Mouse (Mus musculus) liver, embryonic 11.5 days (tissue): ENCODE measurements around the gene Rtn3. TPM values are rescaled to one million over a fixed set of nuclear protein-coding genes. Genes with fewer than 3 reads are reported as not detected.
"Not testable (repeated sequence)": the region's sequence is repeated elsewhere in the genome, so short reads cannot be mapped to it uniquely, and the experiment has no call there.

Experiments used
- ATAC-seq: fragments of 200-750 bp; cut with Nextera tagmentation; replicated peaks from 2 replicates; pipeline ENCODE4 v1.8.0; 2017; ENCODE audit warnings: moderate number of reproducible peaks, mild to moderate bottlenecking, moderate TSS enrichment, moderate library complexity; ENCODE audit not compliant: low FRiP score
- DNase-seq: peaks from one replicate; pipeline ENCODE4 v3.0.0-alpha.2; 2017; ENCODE audit warnings: low spot score
- H3K27ac ChIP-seq: fragments of 300-500 bp; sonication (generic); 2 replicates; pipeline ENCODE4 v1.5.1; 2014; ENCODE audit warnings: mild to moderate bottlenecking, low read depth, low read length, control low read depth
- H3K27me3 ChIP-seq: fragments of 300-500 bp; sonication (generic); replicated peaks from 2 replicates; pipeline ENCODE4 v1.6.1; 2014; ENCODE audit warnings: low read length, mixed read lengths; ENCODE audit not compliant: control insufficient read depth, insufficient read depth
- H3K36me3 ChIP-seq: fragments of 300-500 bp; sonication (generic); 2 replicates; pipeline ENCODE4 v1.6.1; 2014; ENCODE audit warnings: mild to moderate bottlenecking, low read length, moderate library complexity, mixed read lengths; ENCODE audit not compliant: control insufficient read depth, insufficient read depth
- H3K4me1 ChIP-seq: fragments of 300-500 bp; sonication (generic); replicated peaks from 2 replicates; pipeline ENCODE4 v1.6.1; 2014; ENCODE audit warnings: low read length, mixed read lengths; ENCODE audit not compliant: control insufficient read depth, insufficient read depth
- H3K4me2 ChIP-seq: fragments of 300-500 bp; sonication (generic); 2 replicates; pipeline ENCODE4 v1.6.1; 2014; ENCODE audit warnings: mild to moderate bottlenecking, control low read depth, moderate library complexity
- H3K4me3 ChIP-seq: fragments of 300-500 bp; sonication (generic); 2 replicates; pipeline ENCODE4 v1.5.1; 2014; ENCODE audit warnings: low read depth, low read length, control low read depth
- H3K9ac ChIP-seq: fragments of 300-500 bp; sonication (generic); 2 replicates; pipeline ENCODE4 v1.6.1; 2014; ENCODE audit warnings: low read depth, low read length, control low read depth
- H3K9me3 ChIP-seq: fragments of 300-500 bp; sonication (generic); 2 replicates; pipeline ENCODE4 v1.6.1; 2016; ENCODE audit warnings: low read length, inconsistent platforms, mixed read lengths; ENCODE audit not compliant: control insufficient read depth
- WGBS: fragments of 180-500 bp; shearing (Covaris S2); extraction: QIAGEN DNeasy Blood & Tissue Kit; methylation state at CpG from one replicate; pipeline ENCODE4 v1.1.7; 2014; 5-methylcytosine and 5-hydroxymethylcytosine counted together
- polyA plus RNA-seq: library from polyadenylated mRNA; unstranded; fragments of >200 nt; fragmentation: Nextera tagmentation; extraction: Ambion mirVana; gene quantifications from 2 replicates; pipeline ENCODE4 v1.2.1, GENCODE M21; 2014

The Rtn3 gene
- polyA plus RNA-seq, 1 experiment from 2014 or later: 77.3 TPM

DNA sequence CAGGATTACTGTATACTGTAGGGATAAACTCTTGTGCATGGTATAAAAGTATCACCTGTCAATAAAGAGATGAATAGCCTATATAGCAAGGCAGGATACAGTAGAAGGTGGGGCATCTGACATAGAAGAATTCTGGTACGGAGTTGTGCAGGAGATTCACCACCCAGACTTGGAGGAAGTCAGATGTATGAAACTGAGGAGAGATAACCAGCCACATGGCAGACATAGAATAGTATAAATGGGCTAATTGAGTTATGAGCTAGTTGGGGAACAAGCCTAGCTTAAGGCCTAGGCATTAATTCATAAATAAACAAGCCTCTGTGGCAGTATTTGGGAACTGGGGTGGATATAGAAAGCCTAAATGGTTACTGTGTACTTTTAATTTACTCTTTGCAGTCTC, 33.4 kb upstream of the Rtn3 start:
- ATAC-seq (no peak), DNase-seq (no peak)
- H3K36me3 ChIP-seq: peaks cover 3% of the 10 kb centered on the region; the same call in 1 of the 2 replicates
- no peaks in the 10 kb centered on the region for H3K27me3 ChIP-seq
- H3K9me3 ChIP-seq: no peaks in the 10 kb centered on the region
- H3K4me2 ChIP-seq: no peak overlapping the region
- no peak overlapping the region for H3K27ac ChIP-seq
- H3K4me3 ChIP-seq: no peak overlapping the region
- no peak overlapping the region for H3K9ac ChIP-seq
- peaks cover 3% of the 10 kb centered on the region; the same call in 1 of the 2 replicates for H3K4me1 ChIP-seq
- WGBS: 71% methylated on average over 1 of the region's 1 CpGs

DNA sequence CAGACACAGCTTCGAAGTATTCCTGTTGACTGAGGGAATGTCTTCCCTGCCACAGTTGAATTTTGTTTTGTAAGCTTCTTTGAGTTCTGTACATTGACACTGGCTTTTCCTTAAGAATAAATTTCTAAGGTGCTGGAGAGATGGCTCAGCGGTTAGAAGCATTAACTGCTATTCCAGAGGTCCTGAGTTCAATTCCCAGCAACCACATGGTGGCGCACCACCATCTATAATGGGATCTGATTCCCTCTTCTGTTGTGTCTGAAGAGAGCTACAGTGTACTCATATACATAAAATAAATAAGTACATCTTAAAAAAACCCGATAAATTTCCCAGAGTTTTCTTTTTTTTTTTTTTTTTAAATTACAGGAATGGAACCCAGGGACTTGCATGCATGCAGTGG, 24.9 kb upstream of the Rtn3 start:
- H3K27ac ChIP-seq: no peak overlapping the region
- H3K9me3 ChIP-seq: no peaks in the 10 kb centered on the region
- H3K9ac ChIP-seq: no peak overlapping the region
- peaks cover 3% of the 10 kb centered on the region; the same call in 1 of the 2 replicates for H3K36me3 ChIP-seq
- H3K4me1 ChIP-seq: no peaks in the 10 kb centered on the region
- WGBS: 66% methylated on average over 4 of the region's 4 CpGs
- H3K4me3 ChIP-seq: no peak overlapping the region
- no peak overlapping the region for H3K4me2 ChIP-seq
- ATAC-seq (no peak), DNase-seq (no peak)
- no peaks in the 10 kb centered on the region for H3K27me3 ChIP-seq

DNA sequence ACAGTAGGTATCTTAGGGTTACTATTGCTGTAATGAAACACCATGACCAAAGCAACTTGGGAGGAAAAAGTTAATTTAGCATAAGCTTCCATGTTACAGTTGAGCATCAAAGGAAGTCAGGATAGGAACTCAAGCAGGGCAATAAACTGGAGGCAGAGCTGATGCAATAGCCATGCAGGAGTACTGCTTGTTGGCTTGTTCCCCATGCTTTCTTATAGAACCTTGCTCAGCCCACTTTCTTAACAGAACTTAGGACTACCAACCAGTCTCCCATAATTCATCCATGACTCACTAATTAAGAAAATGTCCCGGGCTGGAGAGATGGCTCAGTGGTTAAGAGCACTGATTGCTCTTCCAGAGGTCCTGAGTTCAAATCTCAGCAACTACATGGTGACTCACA, 23.2 kb upstream of the Rtn3 start:
- Histone ChIP-seq H3K9me3 (no peaks in the 10 kb centered on the region), H3K36me3 (no peaks in the 10 kb centered on the region), H3K27me3 (no peaks in the 10 kb centered on the region), H3K4me3 (no peak overlapping the region), H3K27ac (no peak overlapping the region), H3K9ac (no peak overlapping the region), H3K4me2 (no peak overlapping the region), H3K4me1 (no peaks in the 10 kb centered on the region)
- ATAC-seq: no peak
- no peak for DNase-seq
- 76% methylated on average over 1 of the region's 1 CpGs for WGBS

DNA sequence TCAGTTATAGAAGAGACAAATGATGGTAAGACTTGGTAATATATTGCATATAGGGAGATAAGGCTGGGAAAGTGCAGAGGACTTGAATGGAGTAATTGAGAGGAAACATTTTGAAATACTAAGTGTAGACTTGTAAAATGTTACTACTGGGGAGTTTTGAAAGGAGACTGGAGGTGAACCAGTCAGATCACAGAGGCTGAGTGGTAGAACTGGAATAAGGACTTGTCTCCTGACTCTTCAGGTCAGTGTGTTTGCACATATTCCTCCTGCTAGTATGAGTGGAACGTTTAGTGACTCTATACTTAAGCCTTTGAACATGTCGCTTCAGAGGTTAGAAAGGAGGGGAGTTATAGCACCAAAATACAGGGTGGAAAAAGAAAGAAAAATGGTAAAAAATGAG, 19.4 kb upstream of the Rtn3 start:
- H3K4me1 ChIP-seq: no peaks in the 10 kb centered on the region
- DNase-seq: no peak
- no peak for ATAC-seq
- H3K27ac ChIP-seq: no peak overlapping the region
- no peak overlapping the region for H3K9ac ChIP-seq
- H3K4me2 ChIP-seq: no peak overlapping the region
- no peaks in the 10 kb centered on the region for H3K9me3 ChIP-seq
- no peaks in the 10 kb centered on the region for H3K36me3 ChIP-seq
- 87% methylated on average over 2 of the region's 2 CpGs for WGBS
- no peak overlapping the region for H3K4me3 ChIP-seq
- no peaks in the 10 kb centered on the region for H3K27me3 ChIP-seq

DNA sequence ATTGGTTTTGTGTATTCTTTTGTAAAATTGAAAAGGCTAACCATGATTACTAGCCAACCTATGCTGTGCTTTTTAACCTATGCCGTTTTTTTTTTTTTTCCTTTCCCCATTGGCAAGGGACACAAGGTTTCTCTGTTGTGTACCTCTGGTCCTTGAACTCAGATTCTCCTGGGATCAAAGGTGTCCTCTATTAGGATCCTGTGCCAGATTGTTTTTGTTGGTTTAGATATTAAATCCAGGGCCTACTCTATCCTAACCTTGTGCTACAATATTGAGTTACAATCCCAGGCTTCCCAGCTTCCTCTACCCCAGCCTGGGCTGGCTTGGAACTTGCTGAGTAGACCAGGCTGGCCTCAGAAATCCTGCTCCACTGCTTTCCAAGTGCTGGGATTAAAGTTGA, 17.6 kb upstream of the Rtn3 start:
- no peaks in the 10 kb centered on the region for H3K27me3 ChIP-seq
- DNase-seq (no peak), ATAC-seq (no peak)
- no peaks in the 10 kb centered on the region for H3K9me3 ChIP-seq
- H3K9ac ChIP-seq: no peak overlapping the region
- WGBS: 94% methylated on average over 1 of the region's 1 CpGs
- H3K4me1 ChIP-seq: no peaks in the 10 kb centered on the region
- no peak overlapping the region for H3K27ac ChIP-seq
- no peak overlapping the region for H3K4me3 ChIP-seq
- H3K36me3 ChIP-seq: no peaks in the 10 kb centered on the region
- H3K4me2 ChIP-seq: no peak overlapping the region

DNA sequence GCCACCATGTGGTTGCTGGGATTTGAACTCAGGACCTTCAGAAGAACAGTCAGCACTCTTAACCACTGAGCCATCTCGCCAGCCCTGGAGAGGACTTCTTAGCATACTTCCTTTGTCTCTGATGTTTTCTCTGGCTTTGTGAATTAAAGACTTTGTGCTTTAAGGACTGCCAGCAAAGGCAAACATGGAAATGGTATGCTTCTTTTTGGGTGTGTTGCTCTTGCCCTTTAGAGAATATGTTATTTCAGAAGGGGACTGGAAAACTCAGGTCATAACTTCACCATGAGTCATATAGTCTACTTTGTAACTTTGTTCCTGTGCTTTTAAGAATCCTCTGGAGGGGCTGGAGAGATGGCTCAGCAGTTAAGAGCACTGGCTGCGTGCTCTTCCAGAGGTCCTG, 15.7 kb upstream of the Rtn3 start:
- Histone ChIP-seq H3K4me1 (no peaks in the 10 kb centered on the region), H3K27ac (no peak overlapping the region), H3K27me3 (no peaks in the 10 kb centered on the region), H3K4me2 (no peak overlapping the region), H3K9ac (no peak overlapping the region), H3K36me3 (no peaks in the 10 kb centered on the region), H3K4me3 (no peak overlapping the region), H3K9me3 (no peaks in the 10 kb centered on the region)
- DNase-seq (no peak), ATAC-seq (no peak)
- 91% methylated on average over 2 of the region's 2 CpGs for WGBS

DNA sequence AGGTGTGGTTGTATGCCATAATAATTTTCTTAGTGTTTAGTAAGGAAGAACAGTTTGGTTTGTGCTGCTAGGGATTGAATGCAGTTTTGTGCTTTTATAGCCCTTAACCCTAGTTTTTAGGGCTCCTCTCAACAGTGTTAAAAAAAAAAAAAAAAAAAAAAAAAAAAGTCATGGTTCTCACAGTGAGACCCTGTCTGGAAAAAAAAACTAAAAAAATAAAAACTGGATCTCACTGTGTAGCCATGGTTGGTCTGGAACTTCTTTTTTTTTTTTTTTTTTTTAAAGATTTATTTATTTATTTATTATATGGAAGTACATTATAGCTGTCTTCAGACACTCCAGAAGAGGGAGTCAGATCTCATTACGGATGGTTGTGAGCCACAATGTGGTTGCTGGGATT, 13.0 kb upstream of the Rtn3 start:
- H3K4me1 ChIP-seq, H3K27me3 ChIP-seq, H3K27ac ChIP-seq, ATAC-seq, H3K36me3 ChIP-seq, H3K9me3 ChIP-seq, DNase-seq: not testable (repeated sequence)
- 73% methylated on average over 1 of the region's 1 CpGs for WGBS
- peak overlapping the region; percentile 70 for H3K4me3 ChIP-seq
- peak overlapping the region; percentile 92; the same call in 1 of the 2 replicates for H3K9ac ChIP-seq
- H3K4me2 ChIP-seq: peak overlapping the region; percentile 93

DNA sequence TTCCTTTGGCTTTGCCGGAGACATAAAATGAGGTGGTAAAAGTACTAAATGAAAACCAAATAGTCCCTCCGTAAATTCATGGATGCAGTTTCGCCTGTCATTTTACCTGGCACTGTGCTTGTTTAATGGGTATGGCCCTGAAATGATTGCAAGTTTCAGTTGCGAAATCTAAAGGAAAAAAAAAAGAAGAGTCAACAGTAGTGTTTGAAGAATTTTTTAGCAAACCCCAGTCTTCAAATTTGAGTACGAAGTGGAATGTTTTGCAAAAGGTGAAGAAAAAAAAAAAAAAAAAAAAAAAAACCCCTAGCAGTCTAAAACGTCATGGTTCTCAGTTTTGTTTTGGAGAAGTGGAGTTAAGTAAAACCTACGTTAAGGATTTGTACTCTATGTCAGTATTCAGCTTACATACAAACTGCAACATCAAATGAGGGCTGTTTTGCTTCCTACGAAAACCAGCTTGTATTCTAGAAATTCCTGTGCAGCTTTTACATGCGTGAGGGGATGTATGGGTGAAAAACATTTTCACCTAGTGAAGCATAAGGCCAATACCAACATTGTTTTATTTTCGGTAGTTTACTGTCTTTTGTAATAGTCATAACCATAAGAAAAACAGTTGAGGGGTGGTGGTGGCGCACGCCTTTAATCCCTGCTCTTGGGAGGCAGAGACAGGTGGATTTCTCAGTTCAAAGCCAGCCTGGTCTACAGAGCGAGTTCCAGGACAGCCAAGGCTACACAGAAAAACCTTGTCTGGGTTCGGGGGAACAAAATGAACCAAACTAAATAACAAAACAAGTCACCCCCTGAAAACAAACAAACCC, 12.3 kb upstream of the Rtn3 start:
- Histone ChIP-seq H3K27ac (peak overlapping the region; percentile 98), H3K9me3 (no peaks in the 10 kb centered on the region), H3K27me3 (no peaks in the 10 kb centered on the region), H3K4me3 (peak overlapping the region; percentile 70), H3K4me2 (peak overlapping the region; percentile 93), H3K4me1 (no peaks in the 10 kb centered on the region), H3K36me3 (no peaks in the 10 kb centered on the region), H3K9ac (peak overlapping the region; percentile 92)
- ATAC-seq (no peak), DNase-seq (no peak)
- 35% methylated on average over 14 of the region's 14 CpGs for WGBS
